Mouse (Mus musculus) heart, embryonic 15.5 days (tissue): ENCODE measurements around the gene Prrt4. TPM values are rescaled to one million over a fixed set of nuclear protein-coding genes. Genes with fewer than 3 reads are reported as not detected.

Source experiments
- ATAC-seq: fragments of 200-750 bp; cut with Nextera tagmentation; replicated peaks from 2 replicates; pipeline ENCODE4 v1.8.0; 2017; ENCODE audit warnings: low read depth, moderate TSS enrichment; ENCODE audit not compliant: insufficient number of reproducible peaks, insufficient read depth, low FRiP score
- H3K27ac ChIP-seq: fragments of 300-500 bp; sonication (generic); 2 replicates; pipeline ENCODE4 v1.5.1; 2015; ENCODE audit warnings: mild to moderate bottlenecking, inconsistent platforms
- H3K27me3 ChIP-seq: fragments of 300-500 bp; sonication (generic); 2 replicates; pipeline ENCODE4 v1.6.1; 2015; ENCODE audit warnings: inconsistent platforms
- H3K36me3 ChIP-seq: fragments of 300-500 bp; sonication (generic); 2 replicates; pipeline ENCODE4 v1.6.1; 2015; ENCODE audit warnings: mild to moderate bottlenecking, inconsistent platforms
- H3K4me1 ChIP-seq: fragments of 300-500 bp; sonication (generic); replicated peaks from 2 replicates; pipeline ENCODE4 v1.6.1; 2015; ENCODE audit warnings: inconsistent platforms
- H3K4me2 ChIP-seq: fragments of 300-500 bp; sonication (generic); 2 replicates; pipeline ENCODE4 v1.6.1; 2015; ENCODE audit warnings: inconsistent platforms, mild to moderate bottlenecking, moderate library complexity
- H3K4me3 ChIP-seq: fragments of 300-500 bp; sonication (generic); 2 replicates; pipeline ENCODE4 v1.5.1; 2015; ENCODE audit warnings: mild to moderate bottlenecking, inconsistent platforms
- H3K9ac ChIP-seq: fragments of 300-500 bp; sonication (generic); 2 replicates; pipeline ENCODE4 v1.6.1; 2015; ENCODE audit warnings: mild to moderate bottlenecking, inconsistent platforms
- H3K9me3 ChIP-seq: fragments of 300-500 bp; sonication (generic); replicated peaks from 2 replicates; pipeline ENCODE4 v1.6.1; 2016; ENCODE audit warnings: inconsistent platforms
- WGBS: fragments of 180-500 bp; shearing (Covaris S2); methylation state at CpG from one replicate; pipeline ENCODE4 v1.1.7; 2015; ENCODE audit warnings: mixed read lengths; 5-methylcytosine and 5-hydroxymethylcytosine counted together
- polyA plus RNA-seq: library from polyadenylated mRNA; unstranded; fragments of >200 nt; fragmentation: Nextera tagmentation; extraction: Ambion mirVana; gene quantifications from 2 replicates; pipeline ENCODE4 v1.2.1, GENCODE M21; 2015

The Prrt4 gene
- polyA plus RNA-seq, 1 experiment from 2014 or later: 1.5 TPM

DNA sequence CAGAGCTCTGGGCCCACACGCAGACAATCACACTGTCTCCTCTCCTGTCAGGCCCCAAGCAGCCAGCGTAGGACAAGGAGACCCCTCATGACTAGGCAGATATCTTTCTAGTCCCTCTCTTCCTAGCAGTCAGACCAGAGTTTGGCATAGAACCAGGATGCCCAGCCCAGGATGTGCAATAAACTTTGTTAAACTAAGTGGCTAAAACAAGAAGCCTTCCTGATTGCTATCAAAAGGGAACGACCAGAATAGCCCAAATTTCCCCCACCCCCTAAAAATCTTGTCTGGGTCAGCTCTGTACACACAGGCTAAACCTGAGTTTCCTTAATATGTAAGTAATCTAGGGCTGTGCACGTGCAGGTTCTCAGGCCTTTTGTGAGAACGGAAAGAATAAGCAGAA lies 28.8 kb upstream of the Prrt4 start:
- no peak overlapping the region for H3K9ac ChIP-seq

GRCm38 (mm10) chr6:29207017-29207416 lies 27.6 kb upstream of the Prrt4 start:
- ATAC-seq: no peak
- WGBS: 80% methylated on average over 5 of the region's 5 CpGs

More for the DNA sequence above, 28.8 kb upstream of the Prrt4 start:
- no peaks in the 10 kb centered on the region for H3K27me3 ChIP-seq
- no peak overlapping the region for H3K27ac ChIP-seq
- H3K9me3 ChIP-seq: no peaks in the 10 kb centered on the region
- H3K36me3 ChIP-seq: peaks cover 19% of the 10 kb centered on the region; the same call in 1 of the 2 replicates
- peaks cover 17% of the 10 kb centered on the region for H3K4me1 ChIP-seq
- WGBS: 70% methylated on average over 5 of the region's 5 CpGs
- ATAC-seq: no peak
- H3K4me2 ChIP-seq: no peak overlapping the region
- H3K4me3 ChIP-seq: no peak overlapping the region

DNA sequence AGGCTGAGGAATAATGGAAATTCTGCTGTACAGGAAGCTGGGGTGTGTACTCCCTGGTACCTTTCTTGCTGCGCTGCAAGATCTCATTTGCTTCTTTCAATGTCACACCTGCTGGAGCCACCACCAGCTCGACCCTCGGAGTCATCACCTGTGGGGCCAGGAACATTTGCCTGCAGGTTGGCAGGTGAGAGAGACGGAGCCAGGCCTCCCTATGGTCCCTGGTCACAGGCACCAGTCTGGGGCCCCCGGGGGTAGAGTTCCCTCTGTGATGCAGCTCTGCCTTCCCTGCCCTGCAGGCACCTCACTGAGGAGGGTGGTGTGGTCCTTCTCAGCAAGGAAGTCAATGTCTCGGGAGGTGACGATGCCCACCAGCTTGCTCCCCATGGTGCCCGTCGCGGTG lies 26.6 kb upstream of the Prrt4 start:
- Histone ChIP-seq H3K4me3 (no peak overlapping the region), H3K4me1 (peaks cover 6% of the 10 kb centered on the region), H3K27ac (no peak overlapping the region), H3K9ac (no peak overlapping the region), H3K4me2 (no peak overlapping the region), H3K36me3 (peaks cover 20% of the 10 kb centered on the region; the same call in 1 of the 2 replicates), H3K27me3 (no peaks in the 10 kb centered on the region), H3K9me3 (no peaks in the 10 kb centered on the region)
- ATAC-seq: no peak
- WGBS: 95% methylated on average over 10 of the region's 10 CpGs

More at GRCm38 (mm10) chr6:29207017-29207416, 27.6 kb upstream of the Prrt4 start:
- H3K4me3 ChIP-seq: no peak overlapping the region
- H3K9ac ChIP-seq: no peak overlapping the region
- no peaks in the 10 kb centered on the region for H3K9me3 ChIP-seq
- H3K27me3 ChIP-seq: no peaks in the 10 kb centered on the region
- H3K4me2 ChIP-seq: no peak overlapping the region
- peaks cover 20% of the 10 kb centered on the region; the same call in 1 of the 2 replicates for H3K36me3 ChIP-seq
- peaks cover 14% of the 10 kb centered on the region for H3K4me1 ChIP-seq
- H3K27ac ChIP-seq: no peak overlapping the region

DNA sequence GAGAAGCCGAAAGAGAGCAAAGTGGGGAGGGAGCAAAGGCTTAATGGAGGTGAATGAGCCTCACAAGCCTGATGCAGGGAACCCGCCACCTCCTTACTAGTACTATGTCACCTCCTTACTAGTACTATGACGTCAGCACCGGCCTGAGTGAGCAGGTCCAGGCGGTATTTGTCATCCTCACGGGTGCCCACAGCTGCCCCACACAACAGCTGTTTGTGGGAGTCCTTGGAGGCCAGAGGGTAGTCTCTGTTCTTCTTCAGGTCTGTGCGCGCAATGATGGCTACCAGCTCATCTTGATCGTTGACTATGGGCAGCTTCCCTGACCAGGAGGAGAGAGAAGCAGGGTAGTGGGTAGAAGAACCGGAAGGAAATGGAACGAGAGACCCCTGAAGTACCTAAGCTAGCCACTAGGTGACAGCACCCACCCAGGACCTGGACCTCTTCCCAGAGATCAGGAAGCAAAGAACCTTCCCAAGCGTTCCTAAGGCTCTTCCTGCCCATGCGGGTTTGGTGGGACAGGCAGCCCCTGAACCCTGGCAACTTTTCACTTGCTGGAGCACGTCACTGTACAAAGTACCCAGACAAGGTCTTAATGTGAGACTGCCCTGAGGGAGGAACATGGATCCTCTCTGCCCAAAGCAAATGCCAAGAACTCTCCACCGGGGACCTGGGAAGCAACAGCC lies 25.7 kb upstream of the Prrt4 start:
- Histone ChIP-seq H3K4me2 (0 out of 2 replicates have a peak overlapping the region, but pooled peaks have one; percentile 30), H3K27me3 (no peaks in the 10 kb centered on the region; the same call in 1 of the 2 replicates), H3K27ac (no peak overlapping the region), H3K36me3 (peaks cover 20% of the 10 kb centered on the region; the same call in 1 of the 2 replicates), H3K4me3 (no peak overlapping the region), H3K9ac (no peak overlapping the region), H3K9me3 (no peaks in the 10 kb centered on the region), H3K4me1 (peaks cover 4% of the 10 kb centered on the region; the same call in 1 of the 2 replicates)
- WGBS: 52% methylated on average over 15 of the region's 15 CpGs
- ATAC-seq: no peak

DNA sequence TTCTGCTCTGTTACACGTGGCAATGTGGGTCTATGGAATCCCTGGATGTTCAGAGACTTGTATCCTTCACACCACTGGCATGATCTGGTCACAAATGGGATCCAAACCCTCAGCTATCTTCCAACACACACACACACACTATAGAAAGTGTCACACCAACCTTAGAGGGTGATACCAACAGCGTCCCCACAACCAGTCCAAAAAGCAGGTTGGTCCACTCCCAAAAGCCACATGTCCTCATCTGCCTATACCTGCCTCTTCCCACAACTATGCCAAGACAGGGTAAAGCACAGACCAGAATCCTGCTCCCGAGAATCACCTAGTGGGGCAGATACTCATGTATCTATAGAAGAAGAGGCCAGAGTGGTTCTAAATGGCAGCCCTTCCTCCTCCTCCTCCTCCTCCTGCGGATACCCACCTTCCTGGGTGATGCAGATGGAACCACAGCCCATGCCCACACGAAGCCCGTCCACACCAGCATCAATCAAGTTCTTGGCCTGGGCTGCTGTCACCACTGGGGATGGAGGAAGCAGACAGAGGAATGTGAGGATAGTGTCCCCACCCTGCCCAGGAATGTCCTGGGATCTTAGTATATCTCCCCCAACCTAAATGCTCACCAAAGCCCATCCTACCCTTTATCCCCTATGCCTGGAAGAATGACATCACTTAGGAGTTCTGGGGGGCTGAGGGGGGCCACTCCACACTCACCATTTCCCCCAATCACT lies 24.6 kb upstream of the Prrt4 start:
- Histone ChIP-seq H3K9ac (no peak overlapping the region), H3K36me3 (peaks cover 20% of the 10 kb centered on the region; the same call in 1 of the 2 replicates), H3K27ac (no peak overlapping the region), H3K4me1 (peaks cover 5% of the 10 kb centered on the region), H3K9me3 (no peaks in the 10 kb centered on the region), H3K4me2 (no peak overlapping the region), H3K27me3 (no peaks in the 10 kb centered on the region; the same call in 1 of the 2 replicates), H3K4me3 (no peak overlapping the region)
- 78% methylated on average over 6 of the region's 6 CpGs for WGBS
- no peak for ATAC-seq

DNA sequence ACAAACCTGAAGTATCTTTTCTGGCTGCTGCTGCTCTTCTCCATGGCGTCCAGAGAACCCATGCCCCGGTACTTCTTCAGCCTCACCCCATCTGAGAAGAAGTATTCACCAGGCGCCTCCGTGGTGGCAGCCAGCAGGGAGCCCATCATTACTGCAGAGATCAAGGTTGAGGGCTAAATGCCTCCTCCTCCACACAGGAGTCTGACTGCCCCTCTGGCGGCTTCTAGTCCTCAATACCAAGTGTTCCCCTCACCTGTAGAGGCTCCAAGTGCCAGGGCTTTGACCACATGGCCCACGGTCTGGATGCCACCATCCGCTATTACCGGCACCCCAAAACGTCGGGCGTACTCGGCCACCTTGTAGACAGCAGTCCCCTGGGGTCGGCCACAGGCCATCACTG lies 23.7 kb upstream of the Prrt4 start:
- H3K9me3 ChIP-seq: no peaks in the 10 kb centered on the region
- peaks cover 20% of the 10 kb centered on the region; the same call in 1 of the 2 replicates for H3K36me3 ChIP-seq
- no peak overlapping the region for H3K9ac ChIP-seq
- peaks cover 12% of the 10 kb centered on the region for H3K4me1 ChIP-seq
- no peak overlapping the region for H3K27ac ChIP-seq
- ATAC-seq: no peak
- WGBS: 88% methylated on average over 13 of the region's 13 CpGs
- peaks cover 2% of the 10 kb centered on the region; the same call in 1 of the 2 replicates for H3K27me3 ChIP-seq
- H3K4me2 ChIP-seq: no peak overlapping the region
- H3K4me3 ChIP-seq: no peak overlapping the region

DNA sequence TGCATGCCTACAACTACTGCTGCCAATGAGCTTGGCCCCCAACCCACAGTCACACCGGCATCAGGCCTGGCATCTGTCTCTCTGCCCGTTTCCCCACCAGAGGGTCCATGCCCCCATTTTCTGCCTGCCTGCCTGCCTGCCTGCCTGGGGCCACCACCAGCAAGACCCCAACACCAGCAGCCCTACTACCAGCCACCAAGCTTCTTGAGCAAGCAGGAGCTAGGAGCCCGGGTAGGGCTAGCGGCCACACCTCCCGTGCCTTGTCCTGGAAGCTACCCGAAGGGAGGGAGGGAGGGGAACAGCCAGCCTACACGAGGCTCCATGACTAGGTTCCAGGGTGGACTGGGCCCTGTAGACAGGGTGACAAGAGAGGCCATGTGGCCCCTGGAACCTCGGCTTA lies 22.6 kb upstream of the Prrt4 start:
- H3K36me3 ChIP-seq: peaks cover 20% of the 10 kb centered on the region; the same call in 1 of the 2 replicates
- peaks cover 9% of the 10 kb centered on the region for H3K27me3 ChIP-seq
- H3K9ac ChIP-seq: no peak overlapping the region
- no peak for ATAC-seq
- no peak overlapping the region for H3K4me3 ChIP-seq
- H3K4me1 ChIP-seq: peaks cover 12% of the 10 kb centered on the region
- no peaks in the 10 kb centered on the region for H3K9me3 ChIP-seq
- 78% methylated on average over 8 of the region's 8 CpGs for WGBS
- no peak overlapping the region for H3K27ac ChIP-seq
- no peak overlapping the region for H3K4me2 ChIP-seq

GRCm38 (mm10) chr6:29201341-29201740 lies 22.0 kb upstream of the Prrt4 start:
- peaks cover 20% of the 10 kb centered on the region; the same call in 1 of the 2 replicates for H3K36me3 ChIP-seq
- no peak overlapping the region for H3K27ac ChIP-seq
- no peaks in the 10 kb centered on the region for H3K9me3 ChIP-seq
- ATAC-seq: no peak
- WGBS: 92% methylated on average over 5 of the region's 5 CpGs
- H3K4me2 ChIP-seq: no peak overlapping the region
- no peak overlapping the region for H3K4me3 ChIP-seq
- no peak overlapping the region for H3K9ac ChIP-seq
- H3K27me3 ChIP-seq: peaks cover 11% of the 10 kb centered on the region
- H3K4me1 ChIP-seq: peaks cover 12% of the 10 kb centered on the region

GRCm38 (mm10) chr6:29200496-29200895 lies 21.1 kb upstream of the Prrt4 start:
- H3K9me3 ChIP-seq: no peaks in the 10 kb centered on the region
- no peak overlapping the region for H3K4me2 ChIP-seq
- no peak overlapping the region for H3K27ac ChIP-seq
- H3K4me1 ChIP-seq: peaks cover 12% of the 10 kb centered on the region
- H3K4me3 ChIP-seq: no peak overlapping the region
- H3K36me3 ChIP-seq: peaks cover 16% of the 10 kb centered on the region; the same call in 1 of the 2 replicates
- peaks cover 12% of the 10 kb centered on the region for H3K27me3 ChIP-seq
- no peak overlapping the region for H3K9ac ChIP-seq
- no peak for ATAC-seq
- WGBS: 64% methylated on average over 3 of the region's 3 CpGs

GRCm38 (mm10) chr6:29199223-29199855 lies 20.0 kb upstream of the Prrt4 start:
- 33% methylated on average over 8 of the region's 8 CpGs for WGBS
- Histone ChIP-seq H3K4me2 (peak overlapping the region; percentile 72), H3K4me1 (peaks cover 8% of the 10 kb centered on the region), H3K4me3 (peak overlapping the region; percentile 40), H3K36me3 (peaks cover 13% of the 10 kb centered on the region; the same call in 1 of the 2 replicates), H3K27me3 (peaks cover 12% of the 10 kb centered on the region), H3K9ac (no peak overlapping the region), H3K9me3 (no peaks in the 10 kb centered on the region), H3K27ac (no peak overlapping the region)
- ATAC-seq: no peak
